Mouse (Mus musculus): ENCODE results near the gene Kat6b.

GRCm38 (mm10) chr14:21550576-21550975 is 69.3 kb downstream of the Kat6b start:
- TF ChIP-seq MEF2A (IDR thresholded peaks at IDR 0.05; ENCODE audit: borderline replicate concordance, low read depth, low read length) (no peak), ZC3H11A (IDR thresholded peaks at IDR 0.05; ENCODE audit: low read depth, low read length) (no peak), UBTF (IDR thresholded peaks at IDR 0.05; ENCODE audit: low read depth, low read length) (no peak), RCOR1 (conservative IDR thresholded peaks at IDR 0.05; ENCODE audit: low read depth, low read length) (no peak), ZNF384 (IDR thresholded peaks at IDR 0.05; ENCODE audit: low read depth, low read length) (no peak), NRF1 (IDR thresholded peaks at IDR 0.05; ENCODE audit: low read depth, low read length) (no peak), POLR2A (IDR thresholded peaks at IDR 0.05; ENCODE audit: low read depth, low read length) (no peak), KAT2A (IDR thresholded peaks at IDR 0.05; ENCODE audit: insufficient replicate concordance, low read length) (no peak)

Measured in CH12.LX (cell line).